Mouse (Mus musculus): ENCODE measurements at regions not wholly inside any gene's neighbourhood (a gene's known extent, or its start where the extent isn't known, plus 50 kb on each side); places are given as distances from the start of the nearest gene placed in this dataset.
A peak's percentile ranks its signal among the peaks of the same experiment; 100 is the strongest.

GRCm38 (mm10) chr3:70215195-70215594 lies 207.8 kb downstream of the Otol1 start:
- no peak for DNase-seq (ENCODE audit: low read depth)

- DNase-seq (ENCODE audit: low read depth): no peak
Measured at GRCm38 (mm10) chr3:70216096-70216495, 208.7 kb downstream of the Otol1 start.

DNA sequence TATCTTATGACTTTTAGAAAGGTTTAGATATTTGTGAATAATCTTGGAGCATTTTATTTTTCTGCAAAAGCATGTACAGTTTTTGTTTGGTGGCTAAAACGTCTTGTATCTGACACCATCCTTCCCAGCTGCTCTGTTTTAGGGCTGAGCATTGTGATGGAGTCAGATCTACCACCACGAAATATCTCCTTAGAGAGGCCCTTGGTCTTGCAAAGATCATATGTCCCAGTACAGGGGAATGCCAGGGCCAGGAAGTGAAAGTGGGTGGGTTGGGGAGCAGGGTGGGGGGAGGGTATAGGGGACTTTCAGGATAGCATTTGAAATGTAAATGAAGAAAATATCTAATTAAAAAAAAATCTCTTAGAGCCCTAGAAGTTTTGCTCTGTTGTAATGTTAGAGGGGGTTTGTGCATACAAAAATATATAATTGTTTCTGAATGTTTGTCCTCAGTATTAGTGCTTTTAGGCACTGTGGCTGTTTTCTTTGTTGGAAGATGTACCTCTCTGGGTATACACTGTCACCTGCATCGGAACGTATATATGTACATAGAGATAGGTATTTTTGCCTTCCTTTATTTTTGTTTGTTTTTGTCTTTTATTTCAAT lies 211.4 kb downstream of the Otol1 start:
- no peak for DNase-seq (ENCODE audit: low read depth)

DNA sequence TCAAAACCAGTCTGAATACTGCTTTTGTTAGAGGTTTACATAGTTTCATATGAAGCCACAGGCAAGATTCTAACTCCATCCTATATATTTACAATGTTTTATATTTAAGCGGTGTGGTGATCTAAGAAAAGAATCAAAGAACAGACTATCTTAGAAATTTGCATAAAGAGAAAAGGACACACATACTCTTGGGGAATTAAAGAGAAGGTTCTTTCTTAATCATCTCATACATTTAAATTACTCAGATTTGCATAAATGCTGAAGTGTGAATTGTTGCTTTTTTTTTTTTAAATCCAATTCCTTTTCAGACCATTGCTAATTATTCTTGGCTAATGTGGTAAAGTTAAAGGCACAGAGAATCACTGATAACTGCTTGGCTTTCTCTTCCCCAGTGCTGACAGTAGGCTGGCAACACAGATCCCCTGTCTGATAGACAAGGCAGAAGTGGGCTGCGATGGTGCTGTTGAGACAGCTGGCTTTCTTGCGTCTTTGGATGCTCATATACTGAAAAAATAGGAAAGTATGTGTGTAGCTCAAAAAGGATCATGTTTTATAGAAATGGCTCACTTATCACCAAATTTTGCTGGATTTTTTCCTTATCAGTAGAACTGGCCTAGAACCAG lies 216.1 kb downstream of the Otol1 start:
- DNase-seq (ENCODE audit: low read depth): no peak

- no peak for DNase-seq (ENCODE audit: low read depth)
Measured at GRCm38 (mm10) chr3:70224846-70225245, 217.4 kb downstream of the Otol1 start.

DNA sequence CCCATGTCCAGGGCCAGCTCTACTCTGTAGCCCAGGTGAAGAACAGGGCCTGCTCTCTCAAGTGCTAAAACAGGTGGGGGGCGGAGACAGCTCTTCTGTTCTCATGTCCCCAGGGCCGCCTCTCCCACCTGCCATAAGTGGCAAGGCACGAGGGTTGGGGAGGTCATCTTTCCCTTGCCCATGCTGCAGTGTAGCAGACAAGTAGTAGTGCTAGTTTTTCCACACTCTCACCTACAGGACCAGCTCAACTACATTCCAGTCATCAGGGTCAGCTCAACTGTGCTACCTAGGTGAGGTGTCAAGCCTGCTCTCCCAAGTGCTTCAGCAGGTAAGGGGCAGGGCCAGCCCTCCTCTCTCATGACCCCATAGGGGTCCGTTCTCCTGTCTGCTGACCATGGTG lies 219.8 kb downstream of the Otol1 start:
- no peak for DNase-seq (ENCODE audit: low read depth)

GRCm38 (mm10) chr3:70248655-70249054 lies 241.2 kb downstream of the Otol1 start:
- DNase-seq (ENCODE audit: low read depth): no peak

DNA sequence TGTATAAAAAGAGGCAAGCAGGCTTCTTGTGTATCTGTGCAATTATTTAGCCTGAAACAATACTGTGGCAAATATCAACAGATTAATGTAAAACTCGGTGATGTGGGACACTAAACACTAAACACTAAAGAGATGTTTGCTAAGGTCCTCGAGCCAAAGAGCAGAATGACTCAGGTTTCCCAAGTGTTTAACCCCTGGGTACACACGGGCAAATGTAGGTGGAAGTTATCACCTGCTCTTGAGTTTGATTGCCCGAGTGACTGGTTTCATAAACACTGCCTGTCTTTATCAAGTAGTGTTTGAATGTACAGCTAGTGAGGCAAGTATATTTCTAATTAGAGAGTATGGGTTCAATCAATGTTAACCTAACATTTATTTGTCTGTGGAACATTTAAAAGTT lies 242.5 kb downstream of the Otol1 start:
- DNase-seq (ENCODE audit: low read depth): no peak

GRCm38 (mm10) chr3:70250733-70251132 lies 243.3 kb downstream of the Otol1 start:
- no peak for DNase-seq (ENCODE audit: low read depth)

DNA sequence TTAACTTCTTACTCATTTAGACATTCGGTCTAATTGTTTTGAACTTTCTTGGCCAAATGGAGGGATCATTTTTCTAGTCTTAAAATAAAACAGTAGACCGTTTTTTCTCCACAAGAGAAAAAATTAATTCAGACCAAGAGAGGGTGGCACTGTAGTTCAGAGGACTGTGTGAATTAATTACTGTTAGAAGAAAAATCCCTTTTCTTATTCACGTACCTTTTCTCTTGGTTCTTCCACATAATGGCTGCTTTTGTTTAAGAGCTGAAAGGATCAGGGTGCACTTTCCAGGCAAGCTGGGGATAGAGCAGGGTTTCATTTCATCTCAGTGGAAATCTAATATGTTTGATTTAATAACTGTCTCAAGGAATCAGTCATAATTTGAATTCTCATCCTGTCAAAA lies 255.9 kb downstream of the Otol1 start:
- no peak for DNase-seq (ENCODE audit: low read depth)

GRCm38 (mm10) chr3:70288590-70289388 lies 281.4 kb downstream of the Otol1 start:
- DNase-seq (ENCODE audit: low read depth): no peak

GRCm38 (mm10) chr3:70307556-70307955 lies 300.1 kb downstream of the Otol1 start:
- no peak for DNase-seq (ENCODE audit: low read depth)

- DNase-seq (ENCODE audit: low read depth): no peak
Measured at GRCm38 (mm10) chr3:70308061-70308461, 300.6 kb downstream of the Otol1 start.

DNA sequence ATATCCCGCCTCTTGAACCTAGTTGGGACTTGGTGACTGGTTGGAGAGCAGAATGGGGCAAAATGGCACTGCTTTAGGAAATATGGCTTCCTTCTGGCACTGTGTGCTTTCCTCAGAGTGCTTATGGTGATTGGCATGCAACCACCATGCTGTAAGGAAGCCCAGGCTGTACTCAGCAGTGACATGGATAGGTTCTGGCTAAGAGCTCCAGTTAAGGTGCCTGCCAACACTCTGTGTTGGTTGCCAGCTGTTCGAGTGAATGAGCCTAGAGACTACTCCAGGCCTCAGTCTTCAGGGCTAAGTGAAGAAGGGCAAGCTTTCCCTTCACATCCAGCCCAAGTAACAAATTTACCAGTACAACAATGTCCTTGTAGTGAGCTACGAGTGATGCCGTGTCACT lies 301.9 kb downstream of the Otol1 start:
- no peak for DNase-seq (ENCODE audit: low read depth)

DNA sequence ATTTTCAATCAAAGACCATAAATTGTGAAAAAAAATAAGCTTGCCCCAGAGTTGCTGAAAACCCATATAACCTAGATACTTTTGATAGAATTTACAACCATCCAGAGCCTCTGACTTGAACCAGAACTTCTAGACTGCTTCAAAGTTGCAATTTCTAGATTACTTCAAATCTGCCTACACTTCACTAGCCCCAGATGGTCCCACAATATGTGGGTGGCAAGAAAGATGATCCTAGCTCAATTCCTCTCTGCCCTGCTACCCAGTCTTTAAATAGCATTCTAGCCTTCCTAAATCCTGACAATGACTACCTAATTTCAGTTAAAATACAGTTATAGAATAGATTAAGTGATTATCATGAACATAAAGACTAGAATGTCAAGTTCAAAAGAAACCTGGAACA lies 303.6 kb downstream of the Otol1 start:
- no peak for DNase-seq (ENCODE audit: low read depth)

GRCm38 (mm10) chr3:70312034-70312433 lies 304.6 kb downstream of the Otol1 start:
- DNase-seq (ENCODE audit: low read depth): no peak

- DNase-seq (ENCODE audit: low read depth): no peak
Measured at GRCm38 (mm10) chr3:70313119-70313868, 305.9 kb downstream of the Otol1 start.

GRCm38 (mm10) chr3:70314239-70314638 lies 306.8 kb downstream of the Otol1 start:
- peak; percentile 50 for DNase-seq (ENCODE audit: low read depth)

DNA sequence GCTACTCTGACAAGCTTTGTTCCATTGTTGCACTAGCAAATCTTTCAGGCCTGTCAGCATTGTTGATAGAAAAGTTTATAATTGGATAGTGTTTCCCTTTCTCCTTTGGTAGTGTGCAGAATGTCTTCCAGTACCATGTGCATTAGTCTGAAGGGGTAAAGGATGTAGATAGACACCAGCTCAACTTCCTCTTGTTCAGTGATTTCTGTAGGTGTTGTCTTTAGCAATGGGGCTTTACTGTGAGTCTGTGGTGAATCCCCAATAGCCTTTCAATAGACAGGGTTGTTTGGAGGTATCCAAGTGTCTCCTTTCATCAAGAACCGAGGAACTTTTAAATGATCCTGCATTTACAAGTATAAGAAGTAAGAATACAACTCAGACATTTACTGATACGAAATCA lies 311.0 kb downstream of the Otol1 start:
- DNase-seq (ENCODE audit: low read depth): no peak

GRCm38 (mm10) chr3:70319139-70319538 lies 311.7 kb downstream of the Otol1 start:
- DNase-seq (ENCODE audit: low read depth): no peak

DNA sequence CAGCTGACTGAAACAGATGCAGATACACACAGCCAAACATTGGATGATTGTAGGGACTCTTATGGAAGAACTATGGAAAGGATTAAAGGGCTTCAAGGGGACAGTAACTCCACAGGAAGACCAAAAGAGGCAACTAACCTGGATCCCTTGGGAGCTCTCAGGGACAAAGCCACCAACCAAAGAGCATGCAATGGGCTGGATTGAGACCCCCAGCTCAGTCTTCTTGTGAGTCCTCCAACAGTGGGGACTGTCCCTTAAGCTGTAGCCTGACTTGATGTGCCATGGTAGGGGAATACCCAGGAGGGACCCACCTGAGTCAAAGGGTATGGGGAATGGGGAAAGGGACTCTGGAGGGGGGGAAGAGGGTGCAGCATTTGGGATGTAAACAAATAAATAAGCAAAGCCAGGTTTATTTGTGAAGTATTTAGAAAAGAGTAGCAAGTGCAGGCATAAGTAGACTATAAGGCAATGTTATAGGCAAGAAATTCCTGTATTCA lies 313.8 kb downstream of the Otol1 start:
- DNase-seq (ENCODE audit: low read depth): no peak

GRCm38 (mm10) chr3:70324692-70325091 lies 317.3 kb downstream of the Otol1 start:
- no peak for DNase-seq (ENCODE audit: low read depth)
